Mouse (Mus musculus): ENCODE results near the gene Dst. TPM values are rescaled to one million over a fixed set of nuclear protein-coding genes. Genes with fewer than 3 reads are reported as not detected.

Dst gene
- total RNA-seq, 2 experiments from 2014 or later: 216 to 227 TPM

- DNase-seq (ENCODE audit: low spot score in 2 of 2): peak; percentile 81 to 94
These were observed 256.7 kb downstream of the Dst start for GRCm38 (mm10) chr1:34164616-34165295.

- DNase-seq (ENCODE audit: low spot score in 2 of 2): no peak
These were observed 257.9 kb downstream of the Dst start for GRCm38 (mm10) chr1:34165926-34166325.

GRCm38 (mm10) chr1:34167151-34168057, 259.4 kb downstream of the Dst start:
- DNase-seq (ENCODE audit: low spot score in 2 of 2): no peak

GRCm38 (mm10) chr1:34169086-34169485, 261.1 kb downstream of the Dst start:
- no peak for DNase-seq (ENCODE audit: low spot score in 2 of 2)

- no peak for DNase-seq (ENCODE audit: low spot score in 2 of 2)
These were observed 266.5 kb downstream of the Dst start for GRCm38 (mm10) chr1:34174517-34174916.

GRCm38 (mm10) chr1:34174961-34175360, 266.9 kb downstream of the Dst start:
- DNase-seq (ENCODE audit: low spot score in 2 of 2): no peak

- DNase-seq (ENCODE audit: low spot score in 2 of 2): no peak
These were observed 270.1 kb downstream of the Dst start for GRCm38 (mm10) chr1:34178022-34178727.

GRCm38 (mm10) chr1:34179756-34180155, 271.7 kb downstream of the Dst start:
- no peak for DNase-seq (ENCODE audit: low spot score in 2 of 2)

- DNase-seq (ENCODE audit: low spot score in 2 of 2): peak; percentile 52 to 74
These were observed 274.6 kb downstream of the Dst start for GRCm38 (mm10) chr1:34182406-34183249.

- DNase-seq (ENCODE audit: low spot score in 2 of 2): no peak
These were observed 275.4 kb downstream of the Dst start for GRCm38 (mm10) chr1:34183250-34183926.

- no peak for DNase-seq (ENCODE audit: low spot score in 2 of 2)
These were observed 276.2 kb downstream of the Dst start for GRCm38 (mm10) chr1:34184266-34184665.

GRCm38 (mm10) chr1:34186033-34186432, 278.0 kb downstream of the Dst start:
- no peak for DNase-seq (ENCODE audit: low spot score in 2 of 2)

- no peak for DNase-seq (ENCODE audit: low spot score in 2 of 2)
These were observed 279.5 kb downstream of the Dst start for GRCm38 (mm10) chr1:34187501-34187900.

GRCm38 (mm10) chr1:34188721-34189236, 280.8 kb downstream of the Dst start:
- no peak for DNase-seq (ENCODE audit: low spot score in 2 of 2)

- peak in 1 of 2 experiments; percentile 14 for DNase-seq (ENCODE audit: low spot score in 2 of 2)
These were observed 281.3 kb downstream of the Dst start for GRCm38 (mm10) chr1:34189318-34189717.

- peak; percentile 64 to 71 for DNase-seq (ENCODE audit: low spot score in 2 of 2)
These were observed 281.9 kb downstream of the Dst start for GRCm38 (mm10) chr1:34189970-34190369.

- DNase-seq (ENCODE audit: low spot score in 2 of 2): peak in 1 of 2 experiments; percentile 56
These were observed 284.1 kb downstream of the Dst start for GRCm38 (mm10) chr1:34192174-34192573.

GRCm38 (mm10) chr1:34200791-34201190, 292.8 kb downstream of the Dst start:
- DNase-seq (ENCODE audit: low spot score in 2 of 2): no peak

- DNase-seq (ENCODE audit: low spot score in 2 of 2): no peak
These were observed 293.5 kb downstream of the Dst start for GRCm38 (mm10) chr1:34201483-34201882.

GRCm38 (mm10) chr1:34211704-34212103, 303.7 kb downstream of the Dst start:
- no peak for DNase-seq (ENCODE audit: low spot score in 2 of 2)
